Mouse (Mus musculus) lung, adult 2 months (tissue): ENCODE data around the gene Sgce. TPM values are rescaled to one million over a fixed set of nuclear protein-coding genes. Genes with fewer than 3 reads are reported as not detected.

ENCODE experiments used
- DNase-seq: peaks from one replicate; pipeline ENCODE4 v3.0.0; 2022
- H3K4me1 ChIP-seq: fragments of 200-500 bp; 2 replicates; pipeline ENCODE4 v1.6.1; 2011; ENCODE audit warnings: low read length; ENCODE audit not compliant: control insufficient read depth, insufficient read depth
- H3K4me3 ChIP-seq: fragments of 200-500 bp; replicated peaks from 2 replicates; pipeline ENCODE3; 2011; ENCODE audit warnings: low read depth, mild to moderate bottlenecking, control low read depth, low read length; ENCODE audit errors: extremely low read depth
- CTCF ChIP-seq: fragments of 200-500 bp; IDR thresholded peaks from 2 replicates; pipeline ENCODE4 v1.5.1; 2011; ENCODE audit warnings: mild to moderate bottlenecking, low read length, control low read depth; ENCODE audit not compliant: insufficient read depth
- POLR2A ChIP-seq: fragments of 200-500 bp; IDR thresholded peaks from 2 replicates; pipeline ENCODE4 v1.6.1; 2011; ENCODE audit warnings: low read depth, mild to moderate bottlenecking, control low read depth, low read length, borderline replicate concordance; ENCODE audit errors: extremely low read depth
- WGBS: fragments of 180-500 bp; shearing (Covaris S2); methylation state at CpG from one replicate; pipeline ENCODE4 v1.1.7; 2018; 5-methylcytosine and 5-hydroxymethylcytosine counted together
- polyA plus RNA-seq: library from polyadenylated mRNA; depleted of rRNA; stranded (reverse); fragments of >200 nt; gene quantifications from 2 replicates; pipeline ENCODE4 v1.2.3, GENCODE M21; 2012

Sgce gene
- polyA plus RNA-seq, 1 experiment = 33.4 TPM

DNA sequence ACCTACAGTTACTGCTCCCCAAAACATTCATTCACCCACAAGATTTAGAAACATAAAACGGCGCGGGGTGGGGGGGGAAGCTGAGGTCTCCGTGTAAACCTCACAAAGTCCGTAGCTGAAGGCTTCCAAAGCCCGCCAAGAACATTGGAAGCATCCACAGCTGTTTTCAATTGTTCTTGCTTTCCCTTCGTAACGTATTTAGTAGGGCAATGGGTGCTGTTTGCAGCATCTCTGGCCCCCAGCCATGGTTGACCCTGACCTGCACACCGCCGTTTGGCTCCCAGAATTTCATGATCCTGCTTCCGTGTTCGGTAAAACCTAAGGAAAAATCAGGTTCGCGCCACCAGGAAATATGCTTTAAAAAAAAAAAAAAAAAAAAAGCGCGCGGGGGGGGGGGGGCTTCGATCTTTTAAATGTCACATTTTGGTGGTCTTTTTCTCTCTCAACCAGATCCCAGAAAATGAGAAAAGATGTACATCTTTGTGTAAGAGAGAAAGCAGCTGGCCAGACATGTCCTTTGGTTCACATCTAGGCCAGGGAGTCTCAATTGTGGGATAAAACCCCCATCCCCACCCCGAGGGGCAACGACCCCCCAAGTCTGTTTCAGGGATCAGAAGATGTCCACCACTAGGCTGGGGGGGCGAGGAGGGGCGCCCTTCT lies 841 bp downstream of the Sgce start:
- TF ChIP-seq POLR2A (no peak), CTCF (no peak)
- H3K4me3 ChIP-seq = peak overlapping the region; percentile 76
- 51% methylated on average over 22 of the region's 22 CpGs for WGBS
- H3K4me1 ChIP-seq = peaks cover 5% of the 10 kb centered on the region; the same call in 1 of the 2 replicates
- peak; percentile 20 for DNase-seq

DNA sequence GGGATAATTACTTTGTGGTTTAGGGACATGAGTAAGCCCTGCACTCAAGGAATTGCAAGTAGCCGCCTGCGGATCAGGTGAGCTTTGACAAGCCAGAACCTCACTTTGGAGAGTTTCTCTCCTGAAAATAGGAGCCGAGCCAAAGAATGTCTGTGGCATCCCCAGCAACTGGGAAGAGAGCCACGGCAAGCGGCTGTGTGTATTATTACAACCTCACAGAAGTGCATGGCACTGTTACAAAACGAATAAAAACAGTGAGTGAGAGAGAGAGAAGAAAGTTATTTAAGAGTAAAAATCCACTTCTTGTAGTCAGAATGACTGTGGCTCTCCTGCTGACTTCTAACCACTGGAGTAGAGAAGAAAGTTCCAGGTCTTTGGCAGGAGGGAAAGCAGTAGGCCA lies 6.5 kb downstream of the Sgce start:
- WGBS = 42% methylated on average over 6 of the region's 6 CpGs
- no peak for TF ChIP-seq POLR2A
- peak; percentile 19 for DNase-seq
- no peak overlapping the region for H3K4me3 ChIP-seq
- no peaks in the 10 kb centered on the region for H3K4me1 ChIP-seq

DNA sequence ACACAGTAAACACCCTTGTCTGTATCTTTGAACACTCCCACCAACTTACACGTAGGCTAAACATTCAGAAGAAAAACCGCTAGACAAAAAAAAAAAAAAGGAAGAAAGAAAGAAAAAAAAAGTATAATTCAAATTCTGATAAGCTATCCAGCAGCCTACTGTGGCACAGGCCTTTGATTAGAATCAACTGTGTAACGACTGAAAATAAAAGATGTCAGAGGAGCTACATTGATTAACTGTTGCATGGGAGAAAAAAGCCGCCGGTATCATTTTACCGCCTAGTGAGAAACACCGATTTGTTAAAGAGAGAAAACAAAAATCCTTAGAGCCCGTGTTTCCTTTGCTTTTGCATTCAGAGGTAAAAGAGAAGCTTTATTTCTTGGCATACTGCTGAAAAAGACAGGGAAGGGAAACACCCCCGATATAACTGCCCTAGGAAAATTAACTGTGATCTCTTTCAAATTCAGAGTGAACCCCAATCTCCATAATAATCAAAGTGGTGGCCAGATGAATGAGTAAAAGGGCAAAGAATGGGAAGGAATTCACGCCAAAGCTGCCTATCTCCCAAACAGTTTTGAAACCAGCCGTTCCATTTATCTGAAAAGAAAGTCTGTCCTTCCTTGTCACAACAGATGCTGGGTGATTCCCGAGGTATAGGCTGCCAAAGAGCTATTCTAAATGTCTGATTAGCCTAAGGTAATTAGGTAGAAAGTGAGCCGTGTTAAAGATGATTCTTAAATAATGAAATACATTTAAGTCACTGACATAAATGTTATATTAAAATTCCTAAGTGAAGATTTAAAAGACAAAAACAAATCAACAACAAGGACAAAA lies 7.3 kb downstream of the Sgce start:
- H3K4me3 ChIP-seq = no peak overlapping the region
- no peaks in the 10 kb centered on the region for H3K4me1 ChIP-seq
- no peak for DNase-seq
- 60% methylated on average over 13 of the region's 13 CpGs for WGBS
- TF ChIP-seq CTCF (no peak), POLR2A (no peak)

DNA sequence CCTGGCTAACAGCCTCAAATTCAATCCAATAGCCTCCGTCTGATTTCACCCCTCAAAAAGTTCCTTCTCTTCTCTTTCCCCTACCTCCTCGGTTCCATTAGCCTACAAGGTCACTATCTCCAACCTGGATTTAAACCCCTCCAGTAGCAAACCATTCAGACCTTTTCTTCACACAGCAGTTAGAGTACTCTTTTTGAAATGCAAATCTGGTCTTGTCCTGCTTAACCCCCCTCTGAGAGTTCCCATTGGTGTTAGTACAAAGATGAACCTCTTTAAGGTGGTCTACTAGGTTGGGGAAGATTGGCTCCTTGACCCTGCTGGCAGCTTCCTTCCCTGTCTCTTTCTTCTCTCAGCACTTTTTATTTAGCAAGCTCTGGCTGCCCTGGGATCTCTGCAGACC lies 8.3 kb downstream of the Sgce start:
- Histone ChIP-seq H3K4me3 (no peak overlapping the region), H3K4me1 (no peaks in the 10 kb centered on the region)
- no peak for TF ChIP-seq CTCF
- no peak for TF ChIP-seq POLR2A
- 62% methylated on average over 2 of the region's 2 CpGs for WGBS
- no peak for DNase-seq

DNA sequence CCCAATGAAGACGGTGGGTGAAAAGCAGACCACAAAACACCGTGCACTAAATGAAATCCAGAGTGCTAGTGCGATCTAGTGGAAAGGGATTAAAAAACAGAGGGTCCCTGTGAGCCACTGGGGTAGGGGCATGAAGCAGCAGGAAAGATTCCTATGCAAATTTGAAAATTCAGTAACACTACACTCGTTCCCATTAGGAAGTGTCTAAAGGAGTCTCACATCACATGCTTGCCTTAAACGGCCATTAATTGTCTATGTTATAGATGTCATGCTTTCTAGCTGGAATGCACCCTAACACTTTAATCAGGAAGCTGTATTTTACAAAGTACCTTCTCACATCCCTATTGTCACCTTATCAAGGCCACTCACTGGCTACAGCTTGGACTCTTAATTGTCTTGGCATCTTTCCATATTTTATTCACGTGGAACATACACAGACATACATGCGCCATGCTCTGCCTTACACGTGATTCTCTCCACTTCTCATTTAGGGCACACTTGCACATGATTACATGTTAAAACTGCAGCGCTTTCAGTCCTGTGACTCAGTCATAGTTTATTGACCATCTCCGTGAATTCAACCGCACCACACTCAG lies 8.9 kb downstream of the Sgce start:
- no peak for DNase-seq
- Histone ChIP-seq H3K4me1 (no peaks in the 10 kb centered on the region), H3K4me3 (no peak overlapping the region)
- 72% methylated on average over 11 of the region's 11 CpGs for WGBS
- TF ChIP-seq POLR2A (no peak), CTCF (no peak)

DNA sequence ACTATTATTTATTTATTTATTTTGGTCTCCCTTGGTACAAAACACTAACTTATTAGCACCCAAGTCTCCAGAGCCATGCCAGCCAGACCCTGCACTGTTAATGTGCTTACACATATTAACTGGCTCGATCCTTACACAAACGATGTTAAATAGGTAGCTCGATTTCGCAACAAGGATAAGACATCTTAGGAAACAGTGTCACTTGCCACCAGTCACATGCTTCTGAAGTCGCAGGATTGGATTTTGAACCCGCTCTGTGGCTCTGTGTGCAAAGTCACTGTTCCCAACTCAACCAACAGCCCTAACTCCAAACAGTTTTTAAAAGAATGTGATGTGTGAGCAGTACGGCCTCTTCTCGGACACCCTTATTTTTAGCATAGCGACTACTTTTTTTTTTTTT lies 10.6 kb downstream of the Sgce start:
- no peak for DNase-seq
- Histone ChIP-seq H3K4me3 (no peak overlapping the region), H3K4me1 (no peaks in the 10 kb centered on the region)
- WGBS = 75% methylated on average over 9 of the region's 9 CpGs
- TF ChIP-seq CTCF (no peak), POLR2A (no peak)

DNA sequence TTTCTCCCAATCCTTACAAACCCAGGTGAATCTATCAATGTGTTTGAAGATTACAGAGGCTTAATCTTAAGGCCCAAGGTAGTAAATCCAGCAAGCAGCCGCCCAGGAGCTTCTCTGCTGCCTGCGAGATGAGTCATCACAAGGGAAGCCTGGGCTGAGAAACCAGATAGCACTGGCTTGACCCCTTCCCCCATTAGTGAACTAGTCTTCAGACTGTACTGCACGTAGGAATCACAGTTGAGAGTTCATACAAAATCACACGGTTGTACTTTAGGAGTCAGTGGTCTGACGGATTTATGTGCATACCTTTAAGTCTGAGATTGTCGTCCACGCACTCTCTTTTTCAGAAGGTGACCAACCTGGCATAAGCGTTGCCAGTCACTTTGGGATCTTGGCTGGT lies 13.8 kb downstream of the Sgce start:
- WGBS = 70% methylated on average over 8 of the region's 8 CpGs
- DNase-seq = no peak
- no peak for TF ChIP-seq CTCF
- no peak for TF ChIP-seq POLR2A
- Histone ChIP-seq H3K4me1 (no peaks in the 10 kb centered on the region), H3K4me3 (no peak overlapping the region)

GRCm38 (mm10) chr6:4731675-4732074 lies 15.3 kb downstream of the Sgce start:
- no peaks in the 10 kb centered on the region for H3K4me1 ChIP-seq
- no peak overlapping the region for H3K4me3 ChIP-seq
- 60% methylated on average over 8 of the region's 8 CpGs for WGBS
- no peak for DNase-seq
- no peak for TF ChIP-seq CTCF
- no peak for TF ChIP-seq POLR2A

GRCm38 (mm10) chr6:4728305-4728704 lies 18.7 kb downstream of the Sgce start:
- DNase-seq = no peak
- H3K4me3 ChIP-seq = no peak overlapping the region
- 90% methylated on average over 2 of the region's 2 CpGs for WGBS
- no peak for TF ChIP-seq CTCF
- TF ChIP-seq POLR2A = no peak
- no peaks in the 10 kb centered on the region for H3K4me1 ChIP-seq

DNA sequence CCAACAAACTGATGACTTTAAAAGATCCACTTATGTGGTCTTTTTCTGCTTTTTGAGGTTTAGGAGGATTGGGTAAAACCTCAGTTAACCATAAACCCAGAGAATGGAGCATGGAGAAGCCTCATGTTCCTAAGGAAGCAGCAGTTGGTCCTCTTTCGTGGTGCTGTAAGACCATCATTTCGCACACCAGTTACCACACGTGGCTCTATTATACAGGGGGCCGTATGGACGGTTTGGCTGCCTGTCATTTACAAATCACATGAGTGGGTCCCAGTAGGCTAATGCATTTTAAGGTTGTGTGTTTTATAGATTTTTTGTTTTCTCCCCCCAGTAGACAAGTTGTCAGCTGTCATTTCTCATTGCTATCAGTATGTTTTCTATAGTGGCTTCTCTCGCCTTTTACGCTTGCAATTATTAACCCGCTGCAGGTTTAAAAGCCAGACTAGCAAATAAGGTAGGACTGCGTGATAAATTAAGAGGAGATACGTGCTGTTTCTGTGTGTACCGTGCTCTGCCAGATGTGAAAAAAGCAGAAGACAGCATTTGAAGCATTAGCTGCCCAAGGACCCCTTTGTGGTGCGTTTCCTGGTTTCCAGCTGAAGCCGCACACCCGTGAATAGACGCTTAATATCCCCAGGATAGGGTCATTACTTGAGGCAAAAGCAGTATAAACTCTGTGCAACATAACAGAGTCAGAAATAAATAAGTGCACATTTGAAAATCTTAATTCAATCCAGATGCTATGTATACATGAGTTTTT lies 22.8 kb downstream of the Sgce start:
- Histone ChIP-seq H3K4me3 (no peak overlapping the region), H3K4me1 (no peaks in the 10 kb centered on the region)
- TF ChIP-seq POLR2A (no peak), CTCF (no peak)
- no peak for DNase-seq
- 93% methylated on average over 15 of the region's 15 CpGs for WGBS
